Mouse (Mus musculus) kidney, adult 2 months (tissue): Measurements from ENCODE around the gene Plpp3.

ENCODE experiments used
- CTCF ChIP-seq: fragments of 200-500 bp; conservative IDR thresholded peaks from 2 replicates; pipeline ENCODE4 v1.5.1; 2011; ENCODE audit warnings: low read depth, mild to moderate bottlenecking, control low read depth, low read length, moderate library complexity, mixed read lengths; ENCODE audit not compliant: insufficient read depth, insufficient read length
- POLR2A ChIP-seq: fragments of 200-500 bp; IDR thresholded peaks from one replicate; pipeline ENCODE4 v1.6.1; 2011; ENCODE audit warnings: low read depth, low read length, control low read depth

DNA sequence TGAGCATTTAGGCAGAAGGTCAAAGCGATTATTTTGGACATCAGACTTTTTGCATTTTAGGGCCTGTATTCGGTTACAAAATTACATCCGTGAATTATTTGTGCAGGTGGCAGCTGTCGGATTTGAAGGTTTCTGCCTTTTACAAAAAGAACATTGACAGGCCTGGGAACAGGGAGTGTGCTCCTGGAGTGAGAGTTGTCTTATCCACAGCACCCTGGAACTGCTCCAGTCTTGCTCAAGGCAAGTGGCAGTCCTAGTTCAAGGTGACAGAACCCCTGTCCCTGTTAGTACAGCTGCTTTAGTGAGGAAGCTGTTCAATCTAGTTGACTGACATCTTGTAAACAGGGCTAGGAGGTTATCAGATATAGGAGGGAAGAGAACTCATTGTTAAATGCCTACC lies 27.3 kb downstream of the Plpp3 start:
- TF ChIP-seq POLR2A (no peak), CTCF (no peak)
